Mouse (Mus musculus) adrenal gland, postnatal 10 days (tissue): Measurements from ENCODE around the gene 1810009J06Rik. TPM values are rescaled to one million over a fixed set of nuclear protein-coding genes. Genes with fewer than 3 reads are reported as not detected.
"Not testable (repeated sequence)": the region's sequence is repeated elsewhere in the genome, so short reads cannot be mapped to it uniquely, and the experiment has no call there.

Source experiments
- DNase-seq: peaks from one replicate; pipeline ENCODE4 v3.0.0; 2021; ENCODE audit warnings: mixed read lengths
- long read RNA-seq, 2 experiments: library from polyadenylated mRNA; stranded (forward); transcript quantifications; one replicate each; pipeline ENCODE4 v2.0.0; 2021
- total RNA-seq, 2 experiments: library from RNA; stranded (reverse); gene quantifications; 2 replicates each; pipeline ENCODE4 v1.2.3; 2021

The 1810009J06Rik gene
- total RNA-seq = not detected
- long read RNA-seq, experiment 1 = 0 reads
- long read RNA-seq, experiment 2 = 0 reads

DNA sequence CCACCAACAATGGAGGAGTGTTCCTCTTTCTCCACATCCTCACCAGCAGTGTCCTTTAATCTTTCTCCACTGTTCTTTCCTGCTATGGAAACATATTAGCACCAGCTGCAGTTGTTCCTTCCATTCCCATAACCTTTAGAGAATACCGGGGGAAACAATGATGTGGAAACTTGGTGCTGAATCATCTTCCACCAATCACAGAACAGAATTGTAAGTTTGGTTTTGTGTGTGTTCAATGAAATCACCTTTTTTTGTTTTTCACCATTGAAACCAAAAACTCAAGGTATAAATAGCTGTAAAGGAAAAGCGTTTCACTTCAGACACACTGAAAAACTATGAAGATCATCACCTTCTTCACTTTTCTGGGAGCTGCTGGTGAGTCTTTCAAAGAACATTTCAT, at the start of gene 1810009J06Rik:
TSS of gene 1810009J06Rik (plus strand) at position 301 of the 400 bp plus-strand sequence.
- DNase-seq = not testable (repeated sequence)

DNA sequence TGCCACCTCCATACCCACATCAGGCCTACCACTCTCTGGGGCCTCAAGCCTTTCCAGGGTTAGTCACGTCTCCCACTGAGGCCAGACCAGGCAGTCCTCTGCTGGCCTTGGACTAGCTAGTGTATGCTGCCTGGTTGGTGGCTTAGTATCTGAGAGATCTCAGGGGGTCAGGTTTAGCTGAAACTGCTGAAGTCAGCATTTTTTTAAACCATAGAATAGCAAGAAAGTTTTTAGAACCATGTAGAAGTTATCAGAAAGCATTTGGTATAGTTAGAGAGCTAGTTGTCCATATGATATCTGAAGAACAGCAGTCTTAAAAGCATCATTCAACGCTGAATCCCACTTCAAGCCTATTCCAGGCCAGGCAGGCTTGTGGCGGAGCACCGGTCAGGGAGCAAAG, 44.6 kb upstream of the 1810009J06Rik start:
- DNase-seq = no peak

DNA sequence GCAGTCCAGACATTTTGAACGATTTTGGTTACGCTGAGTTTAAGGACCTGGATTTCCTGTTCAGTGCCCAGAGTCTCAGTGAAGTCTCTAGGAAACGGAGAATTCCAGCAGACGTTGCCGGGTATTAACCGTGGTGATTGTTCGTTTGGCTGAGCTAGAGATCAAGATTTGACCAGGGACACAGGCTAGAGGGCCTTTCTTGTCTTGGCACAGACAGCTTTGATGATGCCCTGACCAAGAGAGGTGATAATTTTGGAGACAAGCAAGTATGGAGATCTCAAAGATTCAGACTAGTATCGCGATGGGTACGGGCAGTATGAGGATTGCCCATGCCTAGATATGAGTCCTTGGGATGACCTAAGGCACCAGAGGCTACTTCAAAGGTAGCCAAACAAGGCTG, 24.1 kb upstream of the 1810009J06Rik start, which contains the start of gene 1700074P13Rik:
TSS of gene 1700074P13Rik (minus strand) at position 101 of the 400 bp plus-strand sequence.
- DNase-seq = no peak

DNA sequence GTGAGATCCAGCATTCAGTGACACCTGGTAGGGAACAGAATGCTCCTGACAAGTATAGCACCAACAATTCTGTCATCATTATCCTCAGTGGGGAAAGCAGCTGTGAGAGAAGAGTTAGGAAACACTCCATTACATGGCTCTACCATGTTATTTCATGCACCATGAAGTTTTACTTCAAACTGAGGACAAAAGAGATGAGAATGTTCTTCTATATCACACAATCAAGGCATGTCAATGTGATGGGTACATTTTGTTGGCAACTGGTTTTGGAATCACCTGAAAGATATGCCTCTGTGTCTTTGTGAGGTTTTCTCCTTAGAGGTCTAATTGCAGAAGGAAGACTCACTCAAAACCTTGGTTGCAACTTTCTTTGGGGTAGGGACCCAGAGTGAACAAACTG, 12.8 kb upstream of the 1810009J06Rik start, which contains the start of gene Gm4744:
TSS of gene Gm4744 (minus strand) at position 101 of the 400 bp plus-strand sequence.
- no peak for DNase-seq

DNA sequence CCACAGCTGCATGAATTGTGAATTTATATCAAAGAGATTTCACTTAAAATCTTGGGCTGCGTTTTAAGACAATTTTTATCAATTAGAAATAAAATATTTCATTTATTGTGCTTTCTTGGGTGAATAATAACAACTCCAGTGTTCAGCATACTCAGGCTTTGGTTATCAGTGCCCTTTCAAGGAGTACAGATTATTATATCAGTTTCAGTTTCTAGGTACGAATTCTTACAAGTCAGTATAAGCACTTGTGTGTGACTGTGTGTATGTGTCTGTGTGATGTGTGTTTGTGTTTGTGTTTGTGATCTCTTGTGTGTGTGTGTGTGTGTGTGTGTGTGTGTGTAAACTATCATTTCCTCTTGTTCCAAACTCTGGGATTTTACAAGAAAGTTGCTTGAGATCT, 10.8 kb upstream of the 1810009J06Rik start:
- no peak for DNase-seq

DNA sequence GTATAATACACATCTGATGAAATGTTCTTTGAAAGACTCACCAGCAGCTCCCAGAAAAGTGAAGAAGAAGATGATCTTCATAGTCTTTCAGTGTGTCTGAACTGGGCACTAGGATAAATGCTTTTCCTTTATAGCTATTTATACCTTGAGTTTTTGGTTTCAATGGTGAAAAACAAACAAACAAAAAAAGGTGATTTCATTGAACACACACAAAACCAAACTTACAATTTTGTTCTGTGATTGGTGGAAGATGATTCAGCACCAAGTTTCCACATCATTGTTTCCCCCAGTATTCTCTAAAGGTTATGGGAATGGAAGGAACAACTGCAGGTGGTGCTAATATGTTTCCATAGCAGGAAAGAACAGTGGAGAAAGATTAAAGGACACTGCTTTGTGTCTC, 34.8 kb downstream of the 1810009J06Rik start, which contains the start of gene Gm2663:
TSS of gene Gm2663 (minus strand) at position 101 of the 400 bp plus-strand sequence.
- not testable (repeated sequence) for DNase-seq

DNA sequence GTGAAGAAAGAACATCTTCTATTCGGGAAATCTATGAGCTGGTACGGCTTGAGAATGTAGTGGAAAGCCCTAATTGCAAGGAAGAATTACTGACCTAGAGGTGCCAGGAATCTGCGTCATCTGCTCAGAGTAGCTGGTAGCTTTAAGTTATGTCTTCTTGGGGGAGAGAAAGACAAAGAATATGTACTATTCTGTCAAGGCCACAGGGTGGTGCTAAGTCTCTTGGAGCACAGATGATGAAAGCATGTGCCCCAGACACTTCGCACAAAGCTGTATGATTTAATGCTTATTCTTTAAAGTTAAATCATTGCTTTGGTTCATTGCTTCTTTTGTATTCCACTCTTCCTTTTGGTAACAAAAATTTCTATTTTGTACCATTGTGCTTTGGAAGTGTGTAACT, 50.5 kb downstream of the 1810009J06Rik start:
- no peak for DNase-seq

Other genes with a start within 250 kb of the 1810009J06Rik start
- not detected for gene Moxd2, start 77.3 kb upstream of the 1810009J06Rik start, total RNA-seq
- not detected for gene Prss58, start 64.4 kb upstream of the 1810009J06Rik start, total RNA-seq
- not detected for gene 1700074P13Rik, start 24.2 kb upstream of the 1810009J06Rik start, total RNA-seq
- not detected for gene Gm4744, start 12.9 kb upstream of the 1810009J06Rik start, total RNA-seq
- not detected for gene Gm2663, start 34.7 kb downstream of the 1810009J06Rik start, total RNA-seq
- gene 2210010C04Rik, start 70.8 kb downstream of the 1810009J06Rik start, total RNA-seq = not detected